Mouse (Mus musculus): ENCODE measurements around the gene Shmt1. TPM values are rescaled to one million over a fixed set of nuclear protein-coding genes. Genes with fewer than 3 reads are reported as not detected.
A peak's percentile ranks its signal among the peaks of the same experiment; 100 is the strongest.
"Not testable (repeated sequence)": the region's sequence is repeated elsewhere in the genome, so short reads cannot be mapped to it uniquely, and the experiment has no call there.

Shmt1 gene
- 69.4 and 75.5 TPM in 2 replicates for polyA plus RNA-seq (2014; fragmentation: Nextera tagmentation; extraction: Ambion mirVana)

DNA sequence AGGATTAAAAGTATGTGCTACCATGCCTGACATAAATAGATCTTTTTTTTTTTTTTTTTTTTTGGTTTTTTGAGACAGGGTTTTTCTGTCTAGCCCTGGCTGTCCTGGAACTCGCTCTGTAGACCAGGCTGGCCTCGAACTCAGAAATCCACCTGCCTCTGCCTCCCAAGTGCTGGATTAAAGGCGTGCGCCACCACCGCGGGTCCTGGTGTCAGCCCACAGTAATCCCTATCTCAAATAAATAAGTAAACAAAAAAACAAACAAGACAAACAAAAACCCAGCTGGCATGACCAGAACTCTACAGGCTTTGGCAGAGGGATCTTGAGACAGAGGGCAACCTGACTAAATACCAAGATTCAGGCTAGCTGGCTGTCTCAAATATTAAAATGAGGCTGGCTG lies at the start of gene Shmt1:
Gene Shmt1 (minus strand): TSS at position 101 of the 400 bp plus-strand sequence.
- Histone ChIP-seq H3K9ac (ENCODE audit: low read length) (peak within 1 kb of the TSS; percentile 47), H3K4me3 (ENCODE audit: low read depth, low read length) (peak within 1 kb of the TSS; percentile 45), H3K4me2 (ENCODE audit: low read depth, severe bottlenecking) (peak within 1 kb of the TSS; percentile 65)
- not testable (repeated sequence) for H3K4me1 ChIP-seq (ENCODE audit: control insufficient read depth, insufficient read depth, low read length); H3K36me3 ChIP-seq (ENCODE audit: control insufficient read depth, insufficient read depth, low read length); ATAC-seq (ENCODE audit: insufficient number of reproducible peaks, low FRiP score, low TSS enrichment, low read depth); H3K27me3 ChIP-seq (ENCODE audit: control insufficient read depth, insufficient read depth, low read length); H3K9me3 ChIP-seq (ENCODE audit: control insufficient read depth, low read length); DNase-seq (ENCODE audit: low spot score); H3K27ac ChIP-seq (replicated peaks; ENCODE audit: low read depth, low read length)
- 32% methylated on average over 6 of the region's 6 CpGs for WGBS

DNA sequence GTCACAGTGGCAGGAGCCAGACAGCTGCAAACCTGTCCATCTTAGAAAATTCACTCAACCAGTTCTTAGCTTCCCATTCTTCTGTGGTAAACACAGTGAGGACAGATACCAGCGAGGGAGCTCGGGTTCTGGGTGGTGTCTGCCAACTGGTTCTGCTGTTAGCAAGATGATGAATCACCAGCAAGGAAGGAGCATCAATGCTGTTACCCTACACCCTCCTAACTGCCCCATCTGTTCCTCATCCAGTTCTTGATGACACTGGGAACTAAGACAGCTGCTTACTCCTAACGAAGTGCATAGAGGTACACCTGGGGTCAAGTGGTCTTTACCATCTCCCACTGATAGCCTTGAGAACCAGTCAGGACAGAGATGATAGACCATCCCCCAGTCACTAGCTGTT lies 45.1 kb upstream of the Shmt1 start:
- no peak overlapping the region for H3K27ac ChIP-seq (replicated peaks; ENCODE audit: low read depth, low read length)
- DNase-seq (ENCODE audit: low spot score) (no peak), ATAC-seq (ENCODE audit: insufficient number of reproducible peaks, low FRiP score, low TSS enrichment, low read depth) (no peak)
- H3K27me3 ChIP-seq (ENCODE audit: control insufficient read depth, insufficient read depth, low read length) = no peaks in the 10 kb centered on the region
- H3K4me1 ChIP-seq (ENCODE audit: control insufficient read depth, insufficient read depth, low read length) = no peaks in the 10 kb centered on the region
- peaks cover 8% of the 10 kb centered on the region; the same call in 1 of the 2 replicates for H3K36me3 ChIP-seq (ENCODE audit: control insufficient read depth, insufficient read depth, low read length)
- 58% methylated on average over 3 of the region's 3 CpGs for WGBS
- H3K9me3 ChIP-seq (ENCODE audit: control insufficient read depth, low read length) = no peaks in the 10 kb centered on the region
- no peak overlapping the region for H3K9ac ChIP-seq (ENCODE audit: low read length)
- no peak overlapping the region for H3K4me3 ChIP-seq (ENCODE audit: low read depth, low read length)
- H3K4me2 ChIP-seq (ENCODE audit: low read depth, severe bottlenecking) = no peak overlapping the region

DNA sequence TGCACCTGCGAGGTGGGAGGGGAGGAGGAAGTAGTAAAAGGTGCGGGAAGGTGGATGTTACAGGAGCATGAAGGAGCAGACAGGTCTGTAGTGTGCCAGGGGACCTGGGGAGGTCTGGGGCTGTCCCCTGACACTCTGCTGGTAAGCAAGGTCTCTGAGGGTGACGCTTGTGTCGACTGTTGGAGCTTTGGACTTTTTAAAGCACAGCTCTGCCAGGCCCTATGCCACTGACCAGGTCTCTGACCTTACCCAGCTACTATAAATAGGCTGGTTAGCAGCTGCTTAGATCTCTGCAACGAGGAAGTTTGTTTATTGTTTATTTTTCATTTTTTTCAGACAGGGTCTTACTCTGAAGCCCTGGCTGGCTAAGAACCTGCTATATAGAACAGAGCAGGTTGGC lies 33.9 kb upstream of the Shmt1 start:
- H3K4me2 ChIP-seq (ENCODE audit: low read depth, severe bottlenecking) = no peak overlapping the region
- no peak overlapping the region for H3K27ac ChIP-seq (replicated peaks; ENCODE audit: low read depth, low read length)
- H3K9me3 ChIP-seq (ENCODE audit: control insufficient read depth, low read length) = no peaks in the 10 kb centered on the region
- no peaks in the 10 kb centered on the region for H3K4me1 ChIP-seq (ENCODE audit: control insufficient read depth, insufficient read depth, low read length)
- H3K4me3 ChIP-seq (ENCODE audit: low read depth, low read length) = no peak overlapping the region
- no peak overlapping the region for H3K9ac ChIP-seq (ENCODE audit: low read length)
- no peaks in the 10 kb centered on the region for H3K27me3 ChIP-seq (ENCODE audit: control insufficient read depth, insufficient read depth, low read length)
- ATAC-seq (ENCODE audit: insufficient number of reproducible peaks, low FRiP score, low TSS enrichment, low read depth) = no peak
- no peak for DNase-seq (ENCODE audit: low spot score)
- WGBS = 92% methylated on average over 5 of the region's 5 CpGs
- peaks cover 2% of the 10 kb centered on the region for H3K36me3 ChIP-seq (ENCODE audit: control insufficient read depth, insufficient read depth, low read length)

DNA sequence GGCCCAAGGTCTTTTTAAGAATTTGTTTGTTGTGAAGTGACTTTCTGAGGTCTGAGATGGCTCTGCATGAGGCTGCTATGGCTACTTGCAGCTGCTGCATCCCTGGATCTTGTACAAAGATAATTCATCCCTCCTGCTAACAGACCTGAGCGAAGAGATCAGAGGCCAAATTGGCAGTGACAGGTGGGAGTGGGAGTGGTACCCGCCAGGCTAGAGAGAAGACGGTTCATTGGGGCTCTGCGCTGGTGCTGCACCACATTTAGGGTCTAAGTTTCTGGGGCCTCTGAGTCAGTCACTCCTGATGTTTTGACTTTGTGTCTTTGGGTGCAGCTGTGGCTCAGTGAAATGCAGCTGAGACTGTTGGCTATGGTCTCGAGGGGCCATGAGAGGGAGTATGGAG lies 31.9 kb upstream of the Shmt1 start:
- no peak overlapping the region for H3K4me2 ChIP-seq (ENCODE audit: low read depth, severe bottlenecking)
- no peak overlapping the region for H3K27ac ChIP-seq (replicated peaks; ENCODE audit: low read depth, low read length)
- H3K9ac ChIP-seq (ENCODE audit: low read length) = no peak overlapping the region
- H3K4me1 ChIP-seq (ENCODE audit: control insufficient read depth, insufficient read depth, low read length) = no peaks in the 10 kb centered on the region
- peaks cover 2% of the 10 kb centered on the region for H3K36me3 ChIP-seq (ENCODE audit: control insufficient read depth, insufficient read depth, low read length)
- H3K4me3 ChIP-seq (ENCODE audit: low read depth, low read length) = no peak overlapping the region
- H3K27me3 ChIP-seq (ENCODE audit: control insufficient read depth, insufficient read depth, low read length) = no peaks in the 10 kb centered on the region
- DNase-seq (ENCODE audit: low spot score) = no peak
- ATAC-seq (ENCODE audit: insufficient number of reproducible peaks, low FRiP score, low TSS enrichment, low read depth) = no peak
- WGBS = 83% methylated on average over 5 of the region's 5 CpGs
- no peaks in the 10 kb centered on the region for H3K9me3 ChIP-seq (ENCODE audit: control insufficient read depth, low read length)

DNA sequence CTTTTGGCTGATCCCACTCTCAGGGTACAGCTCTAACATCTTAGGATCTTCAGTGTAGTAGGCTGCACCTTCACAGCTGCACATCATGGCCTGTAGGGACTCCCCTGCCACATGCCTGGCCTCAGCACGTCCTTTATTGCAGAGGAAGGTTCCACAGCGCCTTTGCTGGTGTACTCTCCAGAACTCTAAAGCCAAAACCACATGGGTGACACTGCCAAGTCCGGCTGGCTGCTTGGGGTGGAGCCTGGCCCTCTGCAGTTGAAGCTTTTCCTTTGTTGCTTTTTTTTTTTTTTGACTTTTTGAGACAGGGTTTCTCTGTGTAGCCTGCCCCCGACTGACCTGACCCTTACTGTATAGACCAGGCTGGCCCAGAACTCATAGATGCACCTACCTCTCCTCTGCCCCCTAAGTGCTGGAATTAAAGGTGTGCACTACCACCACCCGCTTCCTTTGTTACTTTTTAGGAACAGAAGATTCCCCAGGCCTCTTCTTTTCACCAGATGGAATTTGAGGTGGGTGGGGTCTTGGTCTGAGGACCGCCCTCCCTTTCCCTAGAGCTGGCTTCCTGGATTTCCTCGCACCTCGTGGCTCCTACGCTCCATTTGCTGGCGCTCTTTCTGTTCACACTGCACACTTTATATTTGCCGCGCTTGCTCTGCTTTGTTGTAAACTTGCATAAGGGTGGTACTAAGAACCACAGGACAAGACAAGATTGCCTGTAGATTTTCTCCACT lies 30.1 kb upstream of the Shmt1 start:
- Histone ChIP-seq H3K4me3 (ENCODE audit: low read depth, low read length) (no peak overlapping the region), H3K27ac (replicated peaks; ENCODE audit: low read depth, low read length) (no peak overlapping the region), H3K27me3 (ENCODE audit: control insufficient read depth, insufficient read depth, low read length) (no peaks in the 10 kb centered on the region), H3K9me3 (ENCODE audit: control insufficient read depth, low read length) (no peaks in the 10 kb centered on the region), H3K4me2 (ENCODE audit: low read depth, severe bottlenecking) (no peak overlapping the region), H3K36me3 (ENCODE audit: control insufficient read depth, insufficient read depth, low read length) (no peaks in the 10 kb centered on the region; the same call in 1 of the 2 replicates), H3K9ac (ENCODE audit: low read length) (no peak overlapping the region), H3K4me1 (ENCODE audit: control insufficient read depth, insufficient read depth, low read length) (no peaks in the 10 kb centered on the region)
- ATAC-seq (ENCODE audit: insufficient number of reproducible peaks, low FRiP score, low TSS enrichment, low read depth) = no peak
- DNase-seq (ENCODE audit: low spot score) = no peak
- 79% methylated on average over 12 of the region's 12 CpGs for WGBS

DNA sequence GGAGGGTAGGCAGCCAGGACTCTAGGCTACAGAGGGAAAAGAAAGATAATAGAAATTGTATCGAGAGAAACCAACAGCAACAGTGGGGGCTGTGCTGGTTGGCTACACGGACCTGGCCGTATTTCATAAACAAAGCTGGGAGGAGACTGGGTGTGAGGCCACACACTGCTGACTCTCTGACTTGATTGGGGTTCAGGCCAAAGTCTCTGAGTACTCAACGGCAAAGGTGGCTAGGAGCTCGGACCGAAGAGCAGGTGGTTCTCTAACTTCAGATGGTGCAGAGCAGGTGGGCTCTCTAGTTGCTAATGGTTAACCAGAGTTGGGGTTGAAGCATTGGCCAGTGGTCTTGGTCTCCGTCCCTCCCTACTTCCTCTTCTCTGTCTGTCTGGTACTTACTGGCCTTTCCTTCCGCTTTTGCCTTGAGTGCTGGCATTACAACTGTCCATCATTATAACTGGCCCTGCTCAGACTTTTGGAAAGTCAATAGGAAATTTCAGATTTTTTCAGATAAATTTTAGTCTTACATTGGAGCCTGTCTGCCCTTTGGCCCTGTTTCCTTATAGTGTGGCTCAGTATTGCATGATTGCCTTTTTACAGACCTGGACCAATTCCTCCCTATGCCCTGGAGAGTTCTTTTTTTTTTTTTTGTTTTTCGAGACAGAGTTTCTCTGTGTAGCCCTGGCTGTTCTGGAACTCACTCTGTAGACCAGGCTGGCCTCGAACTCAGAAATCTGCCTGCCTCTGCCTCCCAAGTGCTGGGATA lies 26.3 kb upstream of the Shmt1 start:
- 92% methylated on average over 10 of the region's 10 CpGs for WGBS
- ATAC-seq (ENCODE audit: insufficient number of reproducible peaks, low FRiP score, low TSS enrichment, low read depth) (no peak), DNase-seq (ENCODE audit: low spot score) (no peak)
- H3K4me2 ChIP-seq (ENCODE audit: low read depth, severe bottlenecking) = no peak overlapping the region
- no peak overlapping the region for H3K27ac ChIP-seq (replicated peaks; ENCODE audit: low read depth, low read length)
- no peaks in the 10 kb centered on the region for H3K9me3 ChIP-seq (ENCODE audit: control insufficient read depth, low read length)
- no peaks in the 10 kb centered on the region for H3K36me3 ChIP-seq (ENCODE audit: control insufficient read depth, insufficient read depth, low read length)
- no peak overlapping the region for H3K4me3 ChIP-seq (ENCODE audit: low read depth, low read length)
- H3K4me1 ChIP-seq (ENCODE audit: control insufficient read depth, insufficient read depth, low read length) = no peaks in the 10 kb centered on the region
- no peaks in the 10 kb centered on the region for H3K27me3 ChIP-seq (ENCODE audit: control insufficient read depth, insufficient read depth, low read length)
- H3K9ac ChIP-seq (ENCODE audit: low read length) = no peak overlapping the region; the same call in 1 of the 2 replicates

DNA sequence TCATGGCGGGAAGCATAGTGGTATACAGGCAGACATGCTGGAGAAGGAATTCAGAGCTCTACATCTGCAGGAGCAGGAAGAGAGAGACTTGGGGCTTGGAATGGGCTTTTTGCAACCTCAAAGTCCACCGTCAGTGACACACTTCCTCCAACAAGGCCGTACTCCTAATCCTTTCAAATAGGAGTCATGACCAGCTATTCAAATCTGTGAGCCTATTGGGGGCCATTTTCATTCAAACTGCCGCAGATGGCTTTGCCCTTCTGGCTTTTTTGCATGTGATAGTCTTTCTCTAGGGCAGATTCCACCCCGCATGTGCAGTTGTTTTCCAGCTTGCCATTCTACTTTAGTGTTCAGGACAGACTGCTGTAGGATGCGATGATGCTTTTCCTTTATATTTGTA lies 25.4 kb upstream of the Shmt1 start:
- no peak overlapping the region for H3K27ac ChIP-seq (replicated peaks; ENCODE audit: low read depth, low read length)
- H3K27me3 ChIP-seq (ENCODE audit: control insufficient read depth, insufficient read depth, low read length) = no peaks in the 10 kb centered on the region
- H3K9me3 ChIP-seq (ENCODE audit: control insufficient read depth, low read length) = no peaks in the 10 kb centered on the region
- no peaks in the 10 kb centered on the region for H3K36me3 ChIP-seq (ENCODE audit: control insufficient read depth, insufficient read depth, low read length)
- H3K4me1 ChIP-seq (ENCODE audit: control insufficient read depth, insufficient read depth, low read length) = no peaks in the 10 kb centered on the region
- DNase-seq (ENCODE audit: low spot score) (no peak), ATAC-seq (ENCODE audit: insufficient number of reproducible peaks, low FRiP score, low TSS enrichment, low read depth) (no peak)
- H3K4me3 ChIP-seq (ENCODE audit: low read depth, low read length) = no peak overlapping the region
- no peak overlapping the region for H3K9ac ChIP-seq (ENCODE audit: low read length)
- no peak overlapping the region for H3K4me2 ChIP-seq (ENCODE audit: low read depth, severe bottlenecking)
- WGBS = 97% methylated on average over 6 of the region's 6 CpGs

DNA sequence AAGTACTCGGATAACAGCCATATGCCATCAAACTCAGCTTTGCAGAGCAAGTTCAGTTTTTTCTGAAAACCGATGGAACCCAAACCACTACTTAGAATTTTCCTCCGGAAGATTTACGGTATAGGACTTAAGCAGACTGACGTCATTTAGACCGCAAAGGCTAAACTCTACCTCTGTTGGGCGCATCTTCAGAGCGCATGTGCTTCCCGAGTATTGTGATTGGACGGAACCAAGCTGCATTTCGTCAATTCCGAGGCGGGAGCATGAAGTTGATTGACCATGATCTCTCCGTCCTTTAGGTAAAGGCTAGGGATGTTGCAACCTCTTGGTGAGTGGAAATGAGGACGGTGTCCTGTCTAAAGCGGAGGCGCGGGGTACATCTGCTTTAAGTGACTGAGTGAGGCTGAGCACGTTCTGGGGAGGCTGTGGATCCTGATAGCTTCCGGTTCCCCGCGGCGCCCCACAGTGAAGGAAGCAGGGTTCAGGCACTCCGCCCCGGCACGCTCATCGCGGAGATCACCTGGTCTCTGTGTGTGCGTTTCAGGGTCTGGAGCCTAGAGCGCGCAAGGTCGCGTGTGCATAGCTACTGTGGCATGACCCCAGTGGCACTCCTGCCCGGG lies 19.0 kb upstream of the Shmt1 start, which contains the start of gene Dhrs7b:
Gene Dhrs7b (plus strand): TSS at position 199 of the 620 bp plus-strand sequence.
- Histone ChIP-seq H3K27me3 (ENCODE audit: control insufficient read depth, insufficient read depth, low read length) (no peaks in the 10 kb centered on the region), H3K9me3 (ENCODE audit: control insufficient read depth, low read length) (no peaks in the 10 kb centered on the region), H3K27ac (replicated peaks; ENCODE audit: low read depth, low read length) (no peak within 1 kb of the TSS), H3K36me3 (ENCODE audit: control insufficient read depth, insufficient read depth, low read length) (no peaks in the 10 kb centered on the region), H3K4me1 (ENCODE audit: control insufficient read depth, insufficient read depth, low read length) (no peaks in the 10 kb centered on the region), H3K4me2 (ENCODE audit: low read depth, severe bottlenecking) (peak within 1 kb of the TSS; percentile 86), H3K4me3 (ENCODE audit: low read depth, low read length) (peak within 1 kb of the TSS; percentile 52), H3K9ac (ENCODE audit: low read length) (peak within 1 kb of the TSS; percentile 47)
- under 1% methylated on average over 34 of the region's 34 CpGs for WGBS
- ATAC-seq (ENCODE audit: insufficient number of reproducible peaks, low FRiP score, low TSS enrichment, low read depth) = peak; percentile 72; the same call in 1 of the 2 replicates
- DNase-seq (ENCODE audit: low spot score) = peak; percentile 75

All from limb, embryonic 11.5 days (tissue).